Mouse (Mus musculus): ENCODE results near the gene Ltb.

Gene Ltb

GRCm38 (mm10) chr17:35193881-35194843, at the start of gene Ltb:
Gene Ltb, plus strand, starts transcription at chr17:35194439.
- DNase-seq (ENCODE audit: low read depth, low spot score), result no peak

GRCm38 (mm10) chr17:35146139-35146538, 48.1 kb upstream of the Ltb start:
- no peak for DNase-seq (ENCODE audit: low read depth, low spot score)

GRCm38 (mm10) chr17:35147348-35147747, 46.9 kb upstream of the Ltb start:
- no peak for DNase-seq (ENCODE audit: low read depth, low spot score)

- no peak for DNase-seq (ENCODE audit: low read depth, low spot score)
These were observed 46.2 kb upstream of the Ltb start for GRCm38 (mm10) chr17:35147922-35148639.

GRCm38 (mm10) chr17:35152121-35152520, 42.1 kb upstream of the Ltb start:
- DNase-seq (ENCODE audit: low read depth, low spot score), result no peak

- DNase-seq (ENCODE audit: low read depth, low spot score), result no peak
These were observed 41.2 kb upstream of the Ltb start for GRCm38 (mm10) chr17:35153077-35153476.

- DNase-seq (ENCODE audit: low read depth, low spot score), result no peak
These were observed 40.3 kb upstream of the Ltb start for GRCm38 (mm10) chr17:35153931-35154330.

GRCm38 (mm10) chr17:35154616-35155015, 39.6 kb upstream of the Ltb start:
- DNase-seq (ENCODE audit: low read depth, low spot score), result no peak

GRCm38 (mm10) chr17:35155451-35155850, 38.8 kb upstream of the Ltb start:
- no peak for DNase-seq (ENCODE audit: low read depth, low spot score)

- DNase-seq (ENCODE audit: low read depth, low spot score), result no peak
These were observed 37.6 kb upstream of the Ltb start for GRCm38 (mm10) chr17:35156461-35157200.

GRCm38 (mm10) chr17:35157254-35157653, 37.0 kb upstream of the Ltb start:
- DNase-seq (ENCODE audit: low read depth, low spot score), result no peak

GRCm38 (mm10) chr17:35157661-35158175, 36.5 kb upstream of the Ltb start:
- no peak for DNase-seq (ENCODE audit: low read depth, low spot score)

- DNase-seq (ENCODE audit: low read depth, low spot score), result no peak
These were observed 35.2 kb upstream of the Ltb start for GRCm38 (mm10) chr17:35158850-35159593.

- DNase-seq (ENCODE audit: low read depth, low spot score), result no peak
These were observed 34.6 kb upstream of the Ltb start for GRCm38 (mm10) chr17:35159638-35160037.

GRCm38 (mm10) chr17:35161421-35161820, 32.8 kb upstream of the Ltb start:
- no peak for DNase-seq (ENCODE audit: low read depth, low spot score)

- no peak for DNase-seq (ENCODE audit: low read depth, low spot score)
These were observed 32.1 kb upstream of the Ltb start for GRCm38 (mm10) chr17:35162121-35162520.

- DNase-seq (ENCODE audit: low read depth, low spot score), result no peak
These were observed 31.5 kb upstream of the Ltb start for GRCm38 (mm10) chr17:35162730-35163129.

- DNase-seq (ENCODE audit: low read depth, low spot score), result no peak
These were observed 30.7 kb upstream of the Ltb start for GRCm38 (mm10) chr17:35163326-35164081.

GRCm38 (mm10) chr17:35164218-35164567, 30.0 kb upstream of the Ltb start:
- DNase-seq (ENCODE audit: low read depth, low spot score), result no peak

All from mesoderm, embryonic 11.5 days (tissue).